Mouse (Mus musculus): ENCODE data around the gene Dmp1. TPM values are rescaled to one million over a fixed set of nuclear protein-coding genes. Genes with fewer than 3 reads are reported as not detected.

Dmp1 gene
- total RNA-seq, 4 experiments from 2014 or later, result 5.1 to 6.0 (median 5.2) TPM

- no peak for DNase-seq (ENCODE audit: low spot score in 2 of 2)
Measured at GRCm38 (mm10) chr5:104261908-104262461, 59.6 kb downstream of the Dmp1 start.

GRCm38 (mm10) chr5:104263014-104263776 is 60.8 kb downstream of the Dmp1 start:
- DNase-seq (ENCODE audit: low spot score in 2 of 2), result no peak

Other genes starting within 250 kb of the Dmp1 start
- gene Hsd17b13, start 225.2 kb upstream of the Dmp1 start, total RNA-seq (2022), result not detected
- gene Hsd17b11, start 180.7 kb upstream of the Dmp1 start, total RNA-seq (2022), result 10 to 100 TPM; 51.2 to 60.3 (median 54.6) TPM
- 10 to 100 TPM; 64.8 to 79.1 (median 69.7) TPM for gene Nudt9, start 156.3 kb upstream of the Dmp1 start, total RNA-seq (2022)
- gene Gm17660, start 125.0 kb upstream of the Dmp1 start, total RNA-seq (2022), result under 1 TPM in 1 of 4 experiments, not detected in 3; 0.80 TPM
- gene Sparcl1, start 88.9 kb upstream of the Dmp1 start, total RNA-seq (2022), result 1,000 to 10,000 TPM; 1,478 to 1,666 (median 1,550) TPM
- gene Dspp, start 31.9 kb upstream of the Dmp1 start, total RNA-seq (2022), result under 1 TPM in 1 of 4 experiments, not detected in 3; 0.14 TPM
- under 1 TPM in 2 of 4 experiments, not detected in 2; 0.14 to 0.25 TPM for gene Ibsp, start 96.6 kb downstream of the Dmp1 start, total RNA-seq (2022)
- gene Mepe, start 122.7 kb downstream of the Dmp1 start, total RNA-seq (2022), result not detected
- 10 to 100 TPM in 2 of 4 experiments, 1 to 10 TPM in 2; 8.6 to 18.2 (median 10.9) TPM for gene Spp1, start 232.5 kb downstream of the Dmp1 start, total RNA-seq (2022)

All from layer of hippocampus, adult 8-10 months (tissue).